Comparison of ENCODE assay signal across 9 mouse cellular contexts in genomic region chr11:118999361-118999804, GRCm38 (mm10). TPM values are rescaled to one million over a fixed set of nuclear protein-coding genes. Genes with fewer than 3 reads are reported as not detected.
A peak's percentile ranks its signal among the peaks of the same experiment; 100 is the strongest.
DNase-seq lines count a peak whose midpoint lies in the region; ATAC-seq and TF ChIP-seq lines count a peak whose summit lies in the region.
"Had no signal": no experiment of that assay in that cellular context is flagged by ENCODE, and none has a peak within 500 bp of the region (broad histone marks: within the 10 kb centered on the region; RNA-seq: fewer than 3 reads in every experiment).

No protein-coding gene starts in this region.

- 0 out of 2 replicates have a peak overlapping the region, but pooled peaks have one; percentile 42 for H3K4me2 ChIP-seq in intestine, embryonic 16.5 days (ENCODE audit: low read depth, low read length)

- H3K9me3 ChIP-seq in E14TG2a.4 (ENCODE audit: low read length), result no peaks in the 10 kb centered on the region
- no peaks in the 10 kb centered on the region for H3K9me3 ChIP-seq in intestine, embryonic 16.5 days (ENCODE audit: control insufficient read depth, low read length)

- peak overlapping the region; percentile 67 for H3K4me3 ChIP-seq in E14TG2a.4 (replicated peaks; ENCODE audit: low read length)
- H3K4me3 ChIP-seq in intestine, embryonic 16.5 days (ENCODE audit: low read length), result no peak overlapping the region

- H3K36me3 ChIP-seq in E14TG2a.4 (ENCODE audit: insufficient read depth, low read length), result no peaks in the 10 kb centered on the region
- no peaks in the 10 kb centered on the region for H3K36me3 ChIP-seq in intestine, embryonic 16.5 days (ENCODE audit: control insufficient read depth, insufficient read depth, low read length)

- peak; percentile 12 for DNase-seq in adrenal gland, adult 2 months
- DNase-seq in adrenal gland, postnatal 10 days, result no peak
- peak; percentile 63 for DNase-seq in embryo, embryonic 9.5 days (ENCODE audit: extremely low spot score)
- peak; percentile 72 for DNase-seq in neural tube, embryonic 10.5 days (ENCODE audit: extremely low spot score, low spot score)
- no peak for DNase-seq in adrenal gland, postnatal 4 days (ENCODE audit: low spot score in 2 of 2)

- TF ChIP-seq CTCF in E14TG2a.4 (conservative IDR thresholded peaks at IDR 0.05; ENCODE audit: low read length), result no peak

- H3K9ac ChIP-seq in intestine, embryonic 16.5 days (ENCODE audit: low read depth, low read length), result no peak overlapping the region
- H3K9ac ChIP-seq: liver, embryonic 14.5 days had no signal

- H3K27ac ChIP-seq in intestine, embryonic 16.5 days (ENCODE audit: low read length), result no peak overlapping the region
- H3K27ac ChIP-seq: liver, embryonic 14.5 days had no signal

- peaks cover 74% of the 10 kb centered on the region for H3K27me3 ChIP-seq in E14TG2a.4 (ENCODE audit: insufficient read depth, low read length)
- H3K27me3 ChIP-seq in intestine, embryonic 16.5 days (replicated peaks; ENCODE audit: control insufficient read depth, insufficient read depth, low read length), result peaks cover 10% of the 10 kb centered on the region; the same call in 1 of the 2 replicates

- 7% methylated on average over 26 of the region's 26 CpGs for WGBS in intestine, embryonic 16.5 days

- peaks cover 31% of the 10 kb centered on the region for H3K4me1 ChIP-seq in E14TG2a.4 (replicated peaks; ENCODE audit: low read depth, low read length)
- peaks cover 13% of the 10 kb centered on the region for H3K4me1 ChIP-seq in intestine, embryonic 16.5 days (ENCODE audit: control insufficient read depth, insufficient read depth, low read length)

- no peak for ATAC-seq in intestine, embryonic 16.5 days
- ATAC-seq in erythroblast, adult 5-6 weeks (replicated peaks; ENCODE audit: low FRiP score, poor library complexity, severe bottlenecking), result no peak

RNA-seq across cellular contexts. Expression of gene Enpp7, which starts 11.4 kb away (rescaled TPM):
- total RNA-seq in adrenal gland, adult 2 months (2021), result not detected
- polyA plus RNA-seq in adrenal gland, adult 2 months (2012; rRNA removed), result not detected in 2 replicates
- total RNA-seq in adrenal gland, postnatal 10 days (2021), result not detected
- 0.57 and 1.7 TPM in 2 replicates for polyA plus RNA-seq in intestine, embryonic 16.5 days (2015; fragmentation: Nextera tagmentation; extraction: Ambion mirVana)
- total RNA-seq in adrenal gland, postnatal 4 days (2021), result not detected
- total RNA-seq in erythroblast, adult 5-6 weeks (2015; ENCODE audit: low replicate concordance), result not detected in 2 replicates
- not detected in 2 replicates for total RNA-seq in erythroblast, adult 5-6 weeks (2017; ENCODE audit: low replicate concordance)
- polyA plus RNA-seq: liver, embryonic 14.5 days had no signal

RNA-seq across cellular contexts. Expression of gene Cbx2, which starts 23.4 kb away (rescaled TPM):
- total RNA-seq in adrenal gland, adult 2 months (2021), result 1 to 10 TPM; 5.1 to 5.3 TPM
- 2.7 and 2.9 TPM in 2 replicates for polyA plus RNA-seq in adrenal gland, adult 2 months (2012; rRNA removed)
- 1 to 10 TPM; 6.7 to 7.9 TPM for total RNA-seq in adrenal gland, postnatal 10 days (2021)
- 17.8 and 18.1 TPM in 2 replicates for polyA plus RNA-seq in intestine, embryonic 16.5 days (2015; fragmentation: Nextera tagmentation; extraction: Ambion mirVana)
- 10 to 100 TPM in 1 of 2 experiments, 1 to 10 TPM in 1; 9.5 to 10.1 TPM for total RNA-seq in adrenal gland, postnatal 4 days (2021)
- 0.19 and 0.42 TPM in 2 replicates for total RNA-seq in erythroblast, adult 5-6 weeks (2015; ENCODE audit: low replicate concordance)
- not detected in 2 replicates for total RNA-seq in erythroblast, adult 5-6 weeks (2017; ENCODE audit: low replicate concordance)

RNA-seq across cellular contexts. Expression of gene Cbx8, which starts 41.4 kb away (rescaled TPM):
- total RNA-seq in adrenal gland, adult 2 months (2021), result 10 to 100 TPM; 16.3 to 22.9 TPM
- 11.3 and 12.2 TPM in 2 replicates for polyA plus RNA-seq in adrenal gland, adult 2 months (2012; rRNA removed)
- 10 to 100 TPM in 1 of 2 experiments, 1 to 10 TPM in 1; 8.8 to 12.3 TPM for total RNA-seq in adrenal gland, postnatal 10 days (2021)
- 8.1 and 8.5 TPM in 2 replicates for polyA plus RNA-seq in intestine, embryonic 16.5 days (2015; fragmentation: Nextera tagmentation; extraction: Ambion mirVana)
- 10 to 100 TPM; 10.8 to 15.5 TPM for total RNA-seq in adrenal gland, postnatal 4 days (2021)
- 0.38 and 0.42 TPM in 2 replicates for total RNA-seq in erythroblast, adult 5-6 weeks (2015; ENCODE audit: low replicate concordance)
- 0.70 and 1.4 TPM in 2 replicates for total RNA-seq in erythroblast, adult 5-6 weeks (2017; ENCODE audit: low replicate concordance)

Comparison
In these comparisons a context has a peak if more than half of its experiments do, and no peak if none do; other contexts are left out.
1. DNase-seq: peak in adrenal gland, adult 2 months (single experiment), embryo, embryonic 9.5 days (single experiment) and neural tube, embryonic 10.5 days (single experiment); none in adrenal gland, postnatal 10 days (single experiment) and adrenal gland, postnatal 4 days (0 of 2).
2. RNA of gene Cbx2, which starts 23.4 kb away (total RNA-seq): 9.5 to 10.1 TPM in adrenal gland, postnatal 4 days, 6.7 to 7.9 TPM in adrenal gland, postnatal 10 days and 5.1 to 5.3 TPM in adrenal gland, adult 2 months; 0.19 to 0.42 TPM in erythroblast, adult 5-6 weeks; every median in the first group is over 4 times any median in the second.